Mouse (Mus musculus) embryonic fibroblast, embryonic 13.5 days (primary cell): ENCODE data around the gene Gm49359.
"Not testable (repeated sequence)": the region's sequence is repeated elsewhere in the genome, so short reads cannot be mapped to it uniquely, and the experiment has no call there.

Experiments
- CTCF ChIP-seq: IDR thresholded peaks from 2 replicates; pipeline ENCODE4 v1.5.1; 2011; ENCODE audit warnings: mild to moderate bottlenecking, control low read depth, low read length, moderate library complexity, borderline replicate concordance; ENCODE audit not compliant: insufficient read depth
- POLR2A ChIP-seq: IDR thresholded peaks from 2 replicates; pipeline ENCODE4 v1.6.1; 2011; ENCODE audit warnings: low read depth, mild to moderate bottlenecking, control low read depth, low read length, moderate library complexity

- TF ChIP-seq POLR2A, CTCF: not testable (repeated sequence)
These were observed 6.0 kb upstream of the Gm49359 start for GRCm38 (mm10) chr13:62472661-62473060.
